Mouse (Mus musculus) midbrain, embryonic 14.5 days (tissue): ENCODE measurements at regions not wholly inside any gene's neighbourhood (a gene's known extent, or its start where the extent isn't known, plus 50 kb on each side); places are given as distances from the start of the nearest gene placed in this dataset.
A peak's percentile ranks its signal among the peaks of the same experiment; 100 is the strongest.

Source experiments
- ATAC-seq: fragments of 200-750 bp; cut with Nextera tagmentation; 2 replicates; pipeline ENCODE4 v1.8.0; 2017; ENCODE audit warnings: moderate number of reproducible peaks, moderate library complexity; ENCODE audit not compliant: low FRiP score, low TSS enrichment
- DNase-seq: peaks from one replicate; pipeline ENCODE4 v3.0.0-alpha.2; 2015
- H3K27ac ChIP-seq: fragments of 300-500 bp; sonication (generic); replicated peaks from 2 replicates; pipeline ENCODE4 v1.5.1; 2014; ENCODE audit warnings: mild to moderate bottlenecking, low read depth, low read length, moderate library complexity
- H3K27me3 ChIP-seq: fragments of 300-500 bp; sonication (generic); 2 replicates; pipeline ENCODE4 v1.6.1; 2014; ENCODE audit warnings: low read length, control low read depth, mixed read lengths; ENCODE audit not compliant: control insufficient read depth, insufficient read depth
- H3K36me3 ChIP-seq: fragments of 300-500 bp; sonication (generic); 2 replicates; pipeline ENCODE4 v1.6.1; 2014; ENCODE audit warnings: low read length, control low read depth; ENCODE audit not compliant: control insufficient read depth, insufficient read depth
- H3K4me1 ChIP-seq: fragments of 300-500 bp; sonication (generic); 2 replicates; pipeline ENCODE4 v1.6.1; 2014; ENCODE audit warnings: mild to moderate bottlenecking, antibody characterized with exemption, low read length, control low read depth; ENCODE audit not compliant: control insufficient read depth, insufficient read depth
- H3K4me2 ChIP-seq: fragments of 300-500 bp; sonication (generic); 2 replicates; pipeline ENCODE4 v1.6.1; 2014; ENCODE audit warnings: mild to moderate bottlenecking, low read length, moderate library complexity
- H3K4me3 ChIP-seq: fragments of 300-500 bp; sonication (generic); replicated peaks from 2 replicates; pipeline ENCODE4 v1.5.1; 2014; ENCODE audit warnings: low read depth, low read length
- H3K9ac ChIP-seq: fragments of 300-500 bp; sonication (generic); replicated peaks from 2 replicates; pipeline ENCODE4 v1.6.1; 2014; ENCODE audit warnings: mild to moderate bottlenecking, low read length, moderate library complexity
- H3K9me3 ChIP-seq: fragments of 300-500 bp; sonication (generic); 2 replicates; pipeline ENCODE4 v1.6.1; 2016; ENCODE audit warnings: low read length, control low read depth, mixed read lengths; ENCODE audit not compliant: control insufficient read depth
- WGBS: fragments of 180-500 bp; shearing (Covaris S2); extraction: QIAGEN DNeasy Blood & Tissue Kit; methylation state at CpG from one replicate; pipeline ENCODE4 v1.1.7; 2014; 5-methylcytosine and 5-hydroxymethylcytosine counted together

DNA sequence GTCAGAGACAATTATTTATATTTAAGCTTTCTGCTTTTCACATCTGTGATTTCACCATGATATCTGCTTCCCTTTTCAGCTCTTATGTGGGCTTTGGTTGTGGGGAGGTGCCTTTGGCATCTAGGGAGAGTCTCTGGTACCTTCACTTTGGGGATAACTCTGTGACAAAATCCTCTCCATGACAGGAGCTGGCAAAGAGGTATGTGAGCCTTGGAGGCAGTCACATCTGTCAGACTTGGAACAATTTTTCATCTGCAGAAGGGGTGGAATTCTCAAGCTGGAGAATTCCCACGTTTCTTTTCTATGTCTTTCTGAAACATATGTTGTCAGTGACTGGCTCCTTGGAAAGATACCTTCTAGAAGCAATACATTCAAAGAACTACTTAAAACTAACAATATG, 312.2 kb upstream of the Nrg3 start:
- WGBS: 84% methylated on average over 1 of the region's 1 CpGs
- no peak overlapping the region for H3K4me3 ChIP-seq
- H3K9me3 ChIP-seq: no peaks in the 10 kb centered on the region
- H3K4me1 ChIP-seq: no peaks in the 10 kb centered on the region
- H3K4me2 ChIP-seq: no peak overlapping the region
- DNase-seq (no peak), ATAC-seq (no peak)
- H3K9ac ChIP-seq: no peak overlapping the region
- H3K27ac ChIP-seq: no peak overlapping the region
- no peaks in the 10 kb centered on the region for H3K27me3 ChIP-seq
- H3K36me3 ChIP-seq: no peaks in the 10 kb centered on the region

DNA sequence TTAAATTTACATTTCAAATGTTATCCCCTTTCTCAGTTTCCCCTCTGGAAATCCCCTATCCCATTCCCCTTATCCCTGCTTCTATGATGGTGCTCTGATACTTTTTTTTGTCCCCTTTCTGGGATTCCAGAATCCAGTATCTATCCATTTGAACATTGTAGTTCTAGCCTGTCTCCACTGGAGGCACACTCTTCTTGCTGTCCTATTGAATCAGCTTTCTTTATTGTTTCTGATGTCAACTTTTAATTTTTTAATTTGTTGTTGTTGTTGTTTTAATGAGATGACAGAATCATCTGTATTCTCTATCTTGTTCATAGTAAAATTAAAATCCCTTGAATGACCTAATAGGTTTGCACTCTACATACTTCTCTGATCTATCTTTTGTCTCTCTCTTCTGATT, 309.0 kb upstream of the Nrg3 start:
- no peaks in the 10 kb centered on the region for H3K36me3 ChIP-seq
- H3K9me3 ChIP-seq: no peaks in the 10 kb centered on the region
- no peak for ATAC-seq
- no peaks in the 10 kb centered on the region for H3K27me3 ChIP-seq
- no peak overlapping the region for H3K4me2 ChIP-seq
- H3K9ac ChIP-seq: no peak overlapping the region
- no peak overlapping the region for H3K27ac ChIP-seq
- peak; percentile 29 for DNase-seq
- H3K4me1 ChIP-seq: no peaks in the 10 kb centered on the region
- no peak overlapping the region for H3K4me3 ChIP-seq

DNA sequence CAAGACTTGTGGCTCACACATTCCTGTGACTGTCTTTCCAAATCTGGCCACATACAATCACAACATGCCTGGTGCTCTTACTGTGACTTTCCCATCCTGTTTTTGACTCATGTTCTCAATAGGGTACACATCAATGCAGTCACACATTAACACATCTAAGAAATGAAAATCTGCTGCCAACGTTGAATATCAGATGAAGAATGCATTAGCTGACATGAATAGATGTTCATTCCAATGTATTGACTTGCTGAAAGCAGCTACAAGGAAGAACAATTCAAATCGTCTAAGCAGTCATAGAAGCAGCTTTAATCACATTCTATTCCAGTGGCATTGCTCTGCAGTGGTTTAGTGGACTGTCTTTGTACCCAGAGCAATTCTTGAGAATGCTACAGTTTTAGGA, 295.2 kb upstream of the Nrg3 start:
- H3K4me2 ChIP-seq: no peak overlapping the region
- DNase-seq: no peak
- no peaks in the 10 kb centered on the region for H3K36me3 ChIP-seq
- no peaks in the 10 kb centered on the region for H3K27me3 ChIP-seq
- ATAC-seq: no peak
- H3K9ac ChIP-seq: no peak overlapping the region
- H3K9me3 ChIP-seq: no peaks in the 10 kb centered on the region
- 40% methylated on average over 2 of the region's 2 CpGs for WGBS
- no peaks in the 10 kb centered on the region for H3K4me1 ChIP-seq
- H3K27ac ChIP-seq: no peak overlapping the region
- H3K4me3 ChIP-seq: no peak overlapping the region
